Mouse (Mus musculus) C2C12 (cell line): ENCODE measurements around the gene Dazap2.

ENCODE experiments used
- CEBPB ChIP-seq: IDR thresholded peaks from one replicate; pipeline ENCODE4 v1.6.1; 2011; ENCODE audit warnings: low read depth, mild to moderate bottlenecking, control low read depth, moderate library complexity
- CTCF ChIP-seq: IDR thresholded peaks from one replicate; pipeline ENCODE4 v1.5.1; 2011; ENCODE audit not compliant: control insufficient read depth, insufficient read depth, insufficient read length
- FOSL1 ChIP-seq: IDR thresholded peaks from one replicate; pipeline ENCODE4 v1.8.0; 2011; ENCODE audit warnings: mild to moderate bottlenecking, low read length; ENCODE audit not compliant: poor library complexity, insufficient read depth, severe bottlenecking
- MAX ChIP-seq: IDR thresholded peaks from one replicate; pipeline ENCODE4 v1.6.1; 2011; ENCODE audit warnings: mild to moderate bottlenecking, control low read depth
- MYOD1 ChIP-seq: IDR thresholded peaks from one replicate; pipeline ENCODE4 v1.6.1; 2011; ENCODE audit warnings: low read depth; ENCODE audit not compliant: control insufficient read depth, insufficient read length
- MYOG ChIP-seq: IDR thresholded peaks from one replicate; pipeline ENCODE4 v1.6.1; 2011; ENCODE audit not compliant: control insufficient read depth, insufficient read length; ENCODE audit errors: extremely low read depth
- USF1 ChIP-seq: IDR thresholded peaks from one replicate; pipeline ENCODE4 v1.6.1; 2011; ENCODE audit warnings: low read depth, mild to moderate bottlenecking, control low read depth, moderate library complexity

GRCm38 (mm10) chr15:100623754-100624153 is 8.6 kb downstream of the Dazap2 start:
- TF ChIP-seq CTCF (no peak), MYOG (no peak), USF1 (no peak), CEBPB (no peak), MAX (no peak), FOSL1 (no peak), MYOD1 (no peak)
